Mouse (Mus musculus) forebrain, embryonic 14.5 days (tissue): ENCODE measurements at regions not wholly inside any gene's neighbourhood (a gene's known extent, or its start where the extent isn't known, plus 50 kb on each side); places are given as distances from the start of the nearest gene placed in this dataset.

Source experiments
- ATAC-seq: fragments of 200-750 bp; cut with Nextera tagmentation; 2 replicates; pipeline ENCODE4 v1.8.0; 2017; ENCODE audit warnings: mild to moderate bottlenecking, moderate library complexity
- DNase-seq: peaks from one replicate; pipeline ENCODE4 v3.0.0-alpha.2; 2015; ENCODE audit warnings: low spot score
- H3K27ac ChIP-seq: fragments of 300-500 bp; sonication (generic); 2 replicates; pipeline ENCODE4 v1.5.1; 2014; ENCODE audit warnings: low read depth, mild to moderate bottlenecking, control low read depth, low read length, moderate library complexity
- H3K27me3 ChIP-seq: fragments of 300-500 bp; sonication (generic); replicated peaks from 2 replicates; pipeline ENCODE4 v1.6.1; 2014; ENCODE audit warnings: low read length, control low read depth, mixed read lengths; ENCODE audit not compliant: control insufficient read depth, insufficient read depth
- H3K36me3 ChIP-seq: fragments of 300-500 bp; sonication (generic); 2 replicates; pipeline ENCODE4 v1.6.1; 2014; ENCODE audit warnings: low read length, control low read depth; ENCODE audit not compliant: control insufficient read depth, insufficient read depth
- H3K4me1 ChIP-seq: fragments of 300-500 bp; sonication (generic); 2 replicates; pipeline ENCODE4 v1.6.1; 2014; ENCODE audit warnings: antibody characterized with exemption, low read length, control low read depth; ENCODE audit not compliant: control insufficient read depth, insufficient read depth
- H3K4me2 ChIP-seq: fragments of 300-500 bp; sonication (generic); 2 replicates; pipeline ENCODE4 v1.6.1; 2014; ENCODE audit warnings: mild to moderate bottlenecking, control low read depth, low read length
- H3K4me3 ChIP-seq: fragments of 300-500 bp; sonication (generic); 2 replicates; pipeline ENCODE4 v1.5.1; 2014; ENCODE audit warnings: low read depth, low read length, control low read depth
- H3K9ac ChIP-seq: fragments of 300-500 bp; sonication (generic); 2 replicates; pipeline ENCODE4 v1.6.1; 2014; ENCODE audit warnings: mild to moderate bottlenecking, low read length, control low read depth, moderate library complexity
- H3K9me3 ChIP-seq: fragments of 300-500 bp; sonication (generic); replicated peaks from 2 replicates; pipeline ENCODE4 v1.6.1; 2016; ENCODE audit warnings: low read length, control low read depth, mixed read lengths; ENCODE audit not compliant: control insufficient read depth
- WGBS: fragments of 180-500 bp; shearing (Covaris S2); extraction: QIAGEN DNeasy Blood & Tissue Kit; methylation state at CpG from one replicate; pipeline ENCODE4 v1.1.7; 2014; 5-methylcytosine and 5-hydroxymethylcytosine counted together

DNA sequence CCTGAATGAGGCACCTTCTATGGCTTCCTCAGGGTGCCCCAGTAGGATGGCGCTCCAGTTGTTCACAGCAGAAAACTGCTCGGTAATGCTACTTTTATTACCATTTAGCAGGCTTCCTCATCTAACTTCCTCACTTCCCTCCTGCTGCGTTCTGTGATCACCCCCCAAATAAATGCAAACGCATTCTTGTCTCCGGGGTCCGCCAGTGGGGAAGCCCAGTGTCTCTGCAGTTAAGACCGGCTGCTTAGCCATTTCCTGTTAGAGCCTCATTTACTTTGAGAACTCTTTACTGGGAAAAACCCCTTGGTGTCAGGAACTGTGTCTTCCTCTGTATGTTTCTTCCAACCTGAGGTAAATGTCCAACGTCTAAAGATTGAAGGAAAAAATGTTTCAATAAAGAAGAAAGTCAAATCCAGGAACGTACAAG is 50.2 kb upstream of the Bbx start:
- WGBS = 46% methylated on average over 9 of the region's 9 CpGs
- Histone ChIP-seq H3K4me3 (no peak overlapping the region), H3K27ac (no peak overlapping the region), H3K4me2 (no peak overlapping the region), H3K4me1 (no peaks in the 10 kb centered on the region), H3K36me3 (no peaks in the 10 kb centered on the region), H3K9me3 (no peaks in the 10 kb centered on the region), H3K9ac (no peak overlapping the region), H3K27me3 (no peaks in the 10 kb centered on the region)
- no peak for DNase-seq
- no peak for ATAC-seq
